Mouse (Mus musculus): ENCODE measurements around the gene Stab2. TPM values are rescaled to one million over a fixed set of nuclear protein-coding genes. Genes with fewer than 3 reads are reported as not detected.

The Stab2 gene
- polyA plus RNA-seq, 1 experiment, result 20.3 TPM

DNA sequence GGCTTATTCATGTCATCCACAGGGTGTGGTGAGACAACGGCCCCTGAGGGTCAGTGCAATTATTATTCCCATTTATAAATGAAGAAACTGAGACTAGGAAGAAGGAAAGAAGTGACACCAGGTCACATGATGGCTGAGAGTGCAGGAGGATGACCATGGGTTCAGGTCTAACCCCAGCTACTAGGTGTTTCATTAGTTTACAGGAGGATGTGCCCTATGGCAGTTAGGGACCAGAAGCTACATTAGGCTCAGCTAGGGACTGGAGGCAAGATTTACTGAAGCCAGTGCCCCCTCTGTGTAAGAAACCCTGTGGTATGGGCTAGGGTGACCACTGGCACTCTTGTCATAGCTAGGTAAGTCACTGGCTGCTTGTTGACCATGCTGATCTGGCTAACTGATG lies 116.8 kb downstream of the Stab2 start:
- H3K4me3 ChIP-seq (ENCODE audit: insufficient read depth, low read depth, low read length), result no peak overlapping the region
- no peaks in the 10 kb centered on the region for H3K36me3 ChIP-seq (ENCODE audit: control insufficient read depth, insufficient read depth, low read length)
- no peak for DNase-seq
- 91% methylated on average over 1 of the region's 1 CpGs for WGBS
- H3K27ac ChIP-seq (ENCODE audit: insufficient read depth, low read depth, low read length), result no peak overlapping the region
- H3K4me1 ChIP-seq (ENCODE audit: control insufficient read depth, insufficient read depth, low read length), result no peaks in the 10 kb centered on the region
- H3K27me3 ChIP-seq (replicated peaks; ENCODE audit: control insufficient read depth, insufficient read depth, low read length), result no peaks in the 10 kb centered on the region
- TF ChIP-seq POLR2A (IDR thresholded peaks at IDR 0.05; ENCODE audit: low read depth, low read length), result no peak

DNA sequence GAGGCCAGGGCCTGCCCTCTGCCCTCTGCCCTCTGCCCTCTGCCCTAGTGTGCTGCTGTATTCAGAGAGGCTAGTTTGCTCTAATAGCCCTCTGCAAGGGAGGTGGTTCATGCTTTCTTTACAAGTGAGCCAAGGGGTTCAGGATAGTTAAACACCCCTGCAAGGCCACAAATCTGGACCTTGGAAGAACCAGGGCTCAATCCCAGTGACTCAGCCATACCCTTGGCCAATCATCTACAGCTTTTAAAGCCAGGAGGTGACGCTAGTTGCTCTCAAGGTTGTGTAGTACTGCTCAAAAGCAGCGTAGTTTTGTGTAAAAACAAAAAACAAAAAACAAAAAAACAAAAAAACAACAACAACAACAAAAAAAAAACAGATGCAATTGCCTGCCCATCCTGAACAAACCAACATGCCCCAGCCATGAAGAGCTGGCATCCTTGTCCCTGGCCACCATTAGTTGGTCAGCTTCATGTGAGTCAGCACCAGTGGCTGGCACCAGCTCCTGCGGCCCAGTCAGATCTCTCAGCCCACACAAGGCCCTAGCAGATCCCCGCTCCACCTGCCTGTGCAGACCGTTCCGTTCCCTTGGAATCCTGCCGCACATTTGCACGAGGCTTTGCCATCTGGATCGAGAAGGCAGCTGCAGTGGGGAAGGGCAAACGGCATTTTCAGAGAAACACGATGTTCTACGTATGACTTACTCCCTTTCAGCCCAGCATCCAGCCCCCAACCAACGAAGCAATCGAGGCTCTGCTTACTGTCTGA lies 117.5 kb downstream of the Stab2 start:
- 88% methylated on average over 14 of the region's 14 CpGs for WGBS
- no peak overlapping the region for H3K27ac ChIP-seq (ENCODE audit: insufficient read depth, low read depth, low read length)
- no peaks in the 10 kb centered on the region for H3K36me3 ChIP-seq (ENCODE audit: control insufficient read depth, insufficient read depth, low read length)
- H3K4me3 ChIP-seq (ENCODE audit: insufficient read depth, low read depth, low read length), result no peak overlapping the region
- H3K4me1 ChIP-seq (ENCODE audit: control insufficient read depth, insufficient read depth, low read length), result no peaks in the 10 kb centered on the region; the same call in 1 of the 2 replicates
- no peaks in the 10 kb centered on the region for H3K27me3 ChIP-seq (replicated peaks; ENCODE audit: control insufficient read depth, insufficient read depth, low read length)
- DNase-seq, result peak; percentile 24
- TF ChIP-seq POLR2A (IDR thresholded peaks at IDR 0.05; ENCODE audit: low read depth, low read length), result no peak
- no peak for TF ChIP-seq CTCF (conservative IDR thresholded peaks at IDR 0.05; ENCODE audit: insufficient read depth, insufficient read length, low read depth, low read length)

DNA sequence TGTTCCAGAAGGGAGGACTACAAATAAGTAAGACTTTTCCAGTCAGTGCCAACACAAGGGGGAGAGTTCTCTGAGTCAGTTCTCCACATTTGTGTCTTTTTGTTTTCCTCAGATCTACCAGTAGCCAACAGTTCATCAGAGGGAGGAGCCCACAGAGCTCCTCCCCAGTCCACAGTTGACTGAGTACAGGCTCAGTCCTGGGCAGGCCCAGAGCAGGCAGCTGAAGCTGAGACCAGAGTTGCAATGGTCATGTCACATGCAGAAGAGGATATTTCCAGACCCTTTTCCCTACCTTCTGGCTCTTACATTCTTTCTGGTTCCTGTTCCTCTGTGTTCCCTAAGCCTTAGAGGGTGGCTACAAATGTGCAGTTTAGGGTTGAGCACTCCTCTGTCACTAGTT lies 118.4 kb downstream of the Stab2 start:
- H3K36me3 ChIP-seq (ENCODE audit: control insufficient read depth, insufficient read depth, low read length), result no peaks in the 10 kb centered on the region
- no peak overlapping the region; the same call in 1 of the 2 replicates for H3K27ac ChIP-seq (ENCODE audit: insufficient read depth, low read depth, low read length)
- no peaks in the 10 kb centered on the region; the same call in 1 of the 2 replicates for H3K4me1 ChIP-seq (ENCODE audit: control insufficient read depth, insufficient read depth, low read length)
- H3K4me3 ChIP-seq (ENCODE audit: insufficient read depth, low read depth, low read length), result no peak overlapping the region
- no peaks in the 10 kb centered on the region for H3K27me3 ChIP-seq (replicated peaks; ENCODE audit: control insufficient read depth, insufficient read depth, low read length)
- TF ChIP-seq POLR2A (IDR thresholded peaks at IDR 0.05; ENCODE audit: low read depth, low read length) (no peak), CTCF (conservative IDR thresholded peaks at IDR 0.05; ENCODE audit: insufficient read depth, insufficient read length, low read depth, low read length) (no peak)
- peak; percentile 16 for DNase-seq

DNA sequence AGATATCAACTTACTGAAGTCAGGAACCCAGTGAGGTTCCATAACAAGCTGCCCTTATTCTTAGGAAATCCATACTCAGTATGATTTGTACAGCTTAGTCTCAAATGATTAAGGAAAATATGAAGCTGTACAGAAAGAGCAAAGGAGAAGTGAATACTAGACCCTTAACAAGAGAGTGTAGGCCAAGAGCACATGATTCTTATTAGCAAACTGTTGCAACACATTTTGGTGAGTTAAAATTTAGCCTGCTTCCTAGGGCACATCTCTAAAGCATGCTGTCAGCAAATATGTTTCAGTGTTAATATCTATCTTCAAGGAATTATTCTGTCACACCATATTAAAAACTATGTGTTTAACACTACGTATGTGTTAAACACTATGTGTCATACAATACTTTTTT lies 121.4 kb downstream of the Stab2 start:
- TF ChIP-seq POLR2A (IDR thresholded peaks at IDR 0.05; ENCODE audit: low read depth, low read length) (no peak), CTCF (conservative IDR thresholded peaks at IDR 0.05; ENCODE audit: insufficient read depth, insufficient read length, low read depth, low read length) (no peak)
- no peaks in the 10 kb centered on the region; the same call in 1 of the 2 replicates for H3K4me1 ChIP-seq (ENCODE audit: control insufficient read depth, insufficient read depth, low read length)
- no peaks in the 10 kb centered on the region for H3K27me3 ChIP-seq (replicated peaks; ENCODE audit: control insufficient read depth, insufficient read depth, low read length)
- no peaks in the 10 kb centered on the region for H3K36me3 ChIP-seq (ENCODE audit: control insufficient read depth, insufficient read depth, low read length)
- no peak overlapping the region for H3K27ac ChIP-seq (ENCODE audit: insufficient read depth, low read depth, low read length)
- H3K4me3 ChIP-seq (ENCODE audit: insufficient read depth, low read depth, low read length), result no peak overlapping the region
- DNase-seq, result peak; percentile 37
- WGBS, result 80% methylated on average over 1 of the region's 1 CpGs

DNA sequence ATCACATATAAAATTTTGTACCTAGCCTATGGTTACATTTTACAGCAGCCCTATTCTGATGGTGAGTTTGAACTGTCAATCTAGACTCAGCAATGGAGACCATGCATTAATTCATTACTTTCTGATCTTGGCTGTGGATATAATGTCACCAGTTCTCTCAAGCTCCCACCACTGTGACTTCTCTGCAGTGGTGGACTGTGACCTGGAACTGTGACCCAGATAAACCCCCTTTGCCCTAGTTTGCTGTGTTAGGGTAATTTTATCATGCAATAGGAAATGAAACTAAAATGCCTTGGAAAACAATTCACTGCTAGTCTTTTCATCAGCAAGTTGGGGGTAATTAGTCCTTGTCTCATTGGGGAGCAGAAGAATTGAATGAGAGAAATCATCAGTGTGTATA lies 126.4 kb downstream of the Stab2 start:
- H3K4me3 ChIP-seq (ENCODE audit: insufficient read depth, low read depth, low read length), result no peak overlapping the region
- no peaks in the 10 kb centered on the region for H3K36me3 ChIP-seq (ENCODE audit: control insufficient read depth, insufficient read depth, low read length)
- no peak for DNase-seq
- TF ChIP-seq CTCF (conservative IDR thresholded peaks at IDR 0.05; ENCODE audit: insufficient read depth, insufficient read length, low read depth, low read length) (no peak), POLR2A (IDR thresholded peaks at IDR 0.05; ENCODE audit: low read depth, low read length) (no peak)
- no peaks in the 10 kb centered on the region for H3K27me3 ChIP-seq (replicated peaks; ENCODE audit: control insufficient read depth, insufficient read depth, low read length)
- no peaks in the 10 kb centered on the region; the same call in 1 of the 2 replicates for H3K4me1 ChIP-seq (ENCODE audit: control insufficient read depth, insufficient read depth, low read length)
- H3K27ac ChIP-seq (ENCODE audit: insufficient read depth, low read depth, low read length), result no peak overlapping the region

DNA sequence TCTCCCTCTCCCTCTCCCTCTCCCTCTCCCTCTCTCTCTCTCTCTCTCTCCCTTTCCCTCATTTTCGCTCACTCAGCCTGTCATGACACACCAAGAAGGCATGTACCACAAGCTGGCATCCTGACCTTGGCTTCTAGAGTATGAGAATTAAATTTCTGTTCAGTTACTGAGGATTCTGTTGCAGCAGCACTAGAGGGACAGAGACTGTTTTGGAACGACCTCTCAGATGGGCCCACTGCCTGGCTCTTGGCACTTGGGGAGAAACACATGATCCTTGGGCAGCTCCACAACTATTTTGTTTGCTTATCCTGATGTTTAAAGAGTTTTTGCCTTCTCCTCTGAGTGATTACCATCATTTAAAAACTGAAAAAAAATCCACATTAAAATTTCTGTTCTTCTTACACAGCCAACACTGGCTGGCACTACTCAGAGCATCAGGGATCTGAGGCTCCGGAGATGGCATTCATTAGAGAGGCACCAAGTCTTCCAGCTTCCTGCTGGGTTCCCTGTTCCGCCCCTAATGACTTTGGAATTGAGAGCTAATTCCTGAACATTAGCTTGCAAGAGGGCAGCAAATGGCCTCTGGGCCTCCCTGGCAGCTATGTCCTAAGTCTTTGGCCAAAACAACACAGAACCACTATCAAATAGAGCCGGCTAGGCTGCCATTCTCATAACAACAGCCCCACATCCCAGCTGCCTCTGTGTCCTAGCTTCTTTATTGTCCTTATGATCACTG lies 127.6 kb downstream of the Stab2 start:
- no peaks in the 10 kb centered on the region for H3K4me1 ChIP-seq (ENCODE audit: control insufficient read depth, insufficient read depth, low read length)
- H3K27me3 ChIP-seq (replicated peaks; ENCODE audit: control insufficient read depth, insufficient read depth, low read length), result no peaks in the 10 kb centered on the region
- 76% methylated on average over 5 of the region's 5 CpGs for WGBS
- no peaks in the 10 kb centered on the region for H3K36me3 ChIP-seq (ENCODE audit: control insufficient read depth, insufficient read depth, low read length)
- no peak for TF ChIP-seq POLR2A (IDR thresholded peaks at IDR 0.05; ENCODE audit: low read depth, low read length)
- TF ChIP-seq CTCF (conservative IDR thresholded peaks at IDR 0.05; ENCODE audit: insufficient read depth, insufficient read length, low read depth, low read length), result no peak
- H3K4me3 ChIP-seq (ENCODE audit: insufficient read depth, low read depth, low read length), result no peak overlapping the region
- no peak overlapping the region for H3K27ac ChIP-seq (ENCODE audit: insufficient read depth, low read depth, low read length)
- DNase-seq, result no peak

DNA sequence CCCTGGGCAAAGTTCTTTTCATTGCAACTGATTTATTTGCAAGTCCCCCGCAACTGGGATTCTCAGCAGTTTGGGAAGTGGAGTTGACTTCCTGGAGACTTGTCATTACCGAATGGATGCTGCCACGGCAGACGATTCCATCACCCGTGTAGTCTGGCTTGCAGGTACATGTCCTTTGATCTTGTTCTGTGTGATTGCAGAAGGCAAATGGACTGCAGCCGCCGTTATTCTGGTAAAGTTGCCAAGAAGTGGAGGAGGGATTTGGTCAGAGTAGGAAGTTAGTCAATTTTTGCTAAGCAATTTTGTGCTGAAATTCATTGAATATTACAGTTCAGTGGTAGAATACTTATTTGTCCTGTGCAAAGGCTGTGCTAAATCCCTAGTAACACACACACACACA lies 129.1 kb downstream of the Stab2 start:
- 10% methylated on average over 7 of the region's 7 CpGs for WGBS

More for the DNA sequence above, 129.1 kb downstream of the Stab2 start:
- H3K4me3 ChIP-seq (ENCODE audit: insufficient read depth, low read depth, low read length), result no peak overlapping the region
- DNase-seq, result peak; percentile 33
- H3K4me1 ChIP-seq (ENCODE audit: control insufficient read depth, insufficient read depth, low read length), result no peaks in the 10 kb centered on the region
- H3K36me3 ChIP-seq (ENCODE audit: control insufficient read depth, insufficient read depth, low read length), result no peaks in the 10 kb centered on the region
- TF ChIP-seq POLR2A (IDR thresholded peaks at IDR 0.05; ENCODE audit: low read depth, low read length) (no peak), CTCF (conservative IDR thresholded peaks at IDR 0.05; ENCODE audit: insufficient read depth, insufficient read length, low read depth, low read length) (no peak)
- no peak overlapping the region for H3K27ac ChIP-seq (ENCODE audit: insufficient read depth, low read depth, low read length)
- no peaks in the 10 kb centered on the region for H3K27me3 ChIP-seq (replicated peaks; ENCODE audit: control insufficient read depth, insufficient read depth, low read length)
